Mouse (Mus musculus): ENCODE data around the gene Gabra3.

Gene Gabra3

GRCm38 (mm10) chrX:72656230-72656898 lies at the start of gene Gabra3:
Gene Gabra3, minus strand, starts transcription at chrX:72656848.
- DNase-seq (ENCODE audit: low read depth): no peak

DNA sequence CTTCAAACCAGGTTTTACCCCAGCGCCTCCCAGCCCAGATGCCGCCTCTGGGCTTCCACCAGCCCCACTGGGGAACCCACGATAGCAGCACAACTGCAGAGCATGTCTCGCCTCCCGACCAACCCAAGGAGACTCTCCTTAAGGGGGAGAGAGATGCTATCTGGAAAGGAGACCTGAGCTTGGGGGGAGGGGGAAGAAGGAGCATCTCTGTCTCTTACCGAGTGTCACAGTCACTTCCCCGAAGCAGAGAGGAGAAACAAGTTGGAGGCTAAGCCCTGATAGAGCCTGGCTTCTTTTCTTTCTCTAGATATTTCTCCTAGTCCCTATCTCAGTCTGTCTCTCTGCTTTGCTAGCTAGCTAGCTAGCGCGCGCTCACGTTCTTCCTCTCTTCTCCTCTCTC lies 859 bp downstream of the Gabra3 start:
- DNase-seq (ENCODE audit: low read depth): no peak

DNA sequence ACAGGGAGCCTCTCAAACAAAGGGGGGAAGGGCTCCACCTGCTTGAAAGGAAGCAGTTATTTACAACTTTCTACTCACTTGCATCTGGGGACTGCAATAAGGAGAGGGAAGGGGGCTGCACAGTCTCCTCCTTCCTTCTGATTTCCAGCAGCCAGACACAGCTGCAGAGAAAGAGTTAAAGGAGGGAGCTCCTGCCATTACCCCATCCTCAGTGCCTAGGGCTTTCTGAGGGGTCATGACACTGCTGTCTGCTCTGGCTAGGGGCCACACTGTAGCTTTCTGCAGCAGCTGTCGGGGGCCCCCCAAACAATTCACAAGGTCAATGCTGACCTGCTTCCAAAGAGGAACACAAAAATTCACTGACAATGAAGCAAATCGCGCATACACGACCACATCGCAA lies 1.3 kb downstream of the Gabra3 start:
- DNase-seq (ENCODE audit: low read depth): no peak

DNA sequence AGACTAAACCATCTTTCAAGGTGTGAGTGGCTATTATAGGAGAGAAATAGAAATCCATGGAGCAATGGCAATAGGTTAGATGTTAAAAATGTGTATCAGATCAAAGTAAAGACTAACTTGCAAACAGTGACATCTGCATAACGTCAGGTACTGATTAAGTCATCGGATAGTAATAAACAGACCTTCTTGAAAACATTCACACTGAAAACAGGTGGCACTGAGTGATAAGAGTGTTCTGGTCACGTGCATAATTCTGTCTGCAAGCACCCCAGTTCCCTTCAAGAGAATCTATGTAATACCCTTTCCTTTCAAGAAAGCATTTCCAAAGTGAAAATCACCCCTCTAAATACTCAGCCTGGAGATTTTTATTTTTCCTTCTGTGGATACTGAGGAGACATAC lies 6.0 kb downstream of the Gabra3 start:
- DNase-seq (ENCODE audit: low read depth): no peak

- no peak for DNase-seq (ENCODE audit: low read depth)
These were observed 12.0 kb downstream of the Gabra3 start for GRCm38 (mm10) chrX:72644691-72645090.

GRCm38 (mm10) chrX:72497284-72497683 lies 159.4 kb downstream of the Gabra3 start:
- no peak for DNase-seq (ENCODE audit: low read depth)

DNA sequence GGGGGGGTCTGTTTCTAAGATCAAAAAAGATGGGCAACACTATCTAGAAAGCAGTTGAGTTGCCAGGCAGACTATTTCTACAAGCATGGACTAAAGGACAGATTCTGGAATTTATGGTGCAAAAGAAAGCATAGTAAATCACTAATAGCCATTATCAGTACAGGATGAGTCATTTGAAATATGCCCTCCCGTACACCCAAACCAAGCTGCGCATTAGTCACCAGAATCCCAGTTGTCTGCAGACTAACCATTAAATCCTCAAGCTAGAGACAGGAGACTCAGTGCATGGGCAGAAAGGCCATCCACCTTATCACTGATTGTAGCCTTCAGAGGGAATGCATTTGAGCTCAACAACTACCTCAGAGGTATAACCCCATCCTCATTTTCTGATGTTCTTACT lies 166.8 kb downstream of the Gabra3 start:
- no peak for DNase-seq (ENCODE audit: low read depth)

- DNase-seq (ENCODE audit: low read depth): no peak
These were observed 269.9 kb downstream of the Gabra3 start, which contains the start of gene Magea10 for GRCm38 (mm10) chrX:72386758-72387157. Gene Magea10, minus strand, starts transcription at chrX:72386858.
